Mouse (Mus musculus) lung, embryonic 14.5 days (tissue): Measurements from ENCODE around the gene 4930451I11Rik. TPM values are rescaled to one million over a fixed set of nuclear protein-coding genes. Genes with fewer than 3 reads are reported as not detected.

Experiments
- ATAC-seq: fragments of 200-750 bp; cut with Nextera tagmentation; 2 replicates; pipeline ENCODE4 v1.8.0; 2017; ENCODE audit warnings: mild to moderate bottlenecking, moderate TSS enrichment, moderate library complexity; ENCODE audit not compliant: insufficient read depth
- DNase-seq: peaks from one replicate; pipeline ENCODE4 v3.0.0-alpha.2; 2015
- H3K27ac ChIP-seq: fragments of 300-500 bp; sonication (generic); 2 replicates; pipeline ENCODE4 v1.5.1; 2014; ENCODE audit warnings: low read depth, mild to moderate bottlenecking, moderate library complexity
- H3K27me3 ChIP-seq: fragments of 300-500 bp; sonication (generic); 2 replicates; pipeline ENCODE4 v1.6.1; 2014; ENCODE audit warnings: low read length, control low read depth; ENCODE audit not compliant: insufficient read depth
- H3K36me3 ChIP-seq: fragments of 300-500 bp; sonication (generic); 2 replicates; pipeline ENCODE4 v1.6.1; 2014; ENCODE audit warnings: control low read depth; ENCODE audit not compliant: insufficient read depth
- H3K4me1 ChIP-seq: fragments of 300-500 bp; sonication (generic); 2 replicates; pipeline ENCODE4 v1.6.1; 2014; ENCODE audit warnings: antibody characterized with exemption, control low read depth; ENCODE audit not compliant: insufficient read depth
- H3K4me2 ChIP-seq: fragments of 300-500 bp; sonication (generic); 2 replicates; pipeline ENCODE4 v1.6.1; 2014; ENCODE audit warnings: mild to moderate bottlenecking
- H3K4me3 ChIP-seq: fragments of 300-500 bp; sonication (generic); 2 replicates; pipeline ENCODE4 v1.5.1; 2014; ENCODE audit warnings: low read depth, low read length
- H3K9ac ChIP-seq: fragments of 300-500 bp; sonication (generic); 2 replicates; pipeline ENCODE4 v1.6.1; 2014
- H3K9me3 ChIP-seq: fragments of 300-500 bp; sonication (generic); 2 replicates; pipeline ENCODE4 v1.6.1; 2016; ENCODE audit warnings: low read depth, low read length, control low read depth
- CTCF ChIP-seq: IDR thresholded peaks from 2 replicates; pipeline ENCODE4 v1.5.1; 2016; ENCODE audit warnings: antibody characterized with exemption, low read depth
- WGBS: fragments of 180-500 bp; shearing (Covaris S2); extraction: QIAGEN DNeasy Blood & Tissue Kit; methylation state at CpG from one replicate; pipeline ENCODE4 v1.1.7; 2014; 5-methylcytosine and 5-hydroxymethylcytosine counted together
- polyA plus RNA-seq: library from polyadenylated mRNA; unstranded; fragments of >200 nt; fragmentation: Nextera tagmentation; extraction: Ambion mirVana; gene quantifications from 2 replicates; pipeline ENCODE4 v1.2.1, GENCODE M21; 2014

Gene 4930451I11Rik
- polyA plus RNA-seq, 1 experiment from 2014 or later = not detected

DNA sequence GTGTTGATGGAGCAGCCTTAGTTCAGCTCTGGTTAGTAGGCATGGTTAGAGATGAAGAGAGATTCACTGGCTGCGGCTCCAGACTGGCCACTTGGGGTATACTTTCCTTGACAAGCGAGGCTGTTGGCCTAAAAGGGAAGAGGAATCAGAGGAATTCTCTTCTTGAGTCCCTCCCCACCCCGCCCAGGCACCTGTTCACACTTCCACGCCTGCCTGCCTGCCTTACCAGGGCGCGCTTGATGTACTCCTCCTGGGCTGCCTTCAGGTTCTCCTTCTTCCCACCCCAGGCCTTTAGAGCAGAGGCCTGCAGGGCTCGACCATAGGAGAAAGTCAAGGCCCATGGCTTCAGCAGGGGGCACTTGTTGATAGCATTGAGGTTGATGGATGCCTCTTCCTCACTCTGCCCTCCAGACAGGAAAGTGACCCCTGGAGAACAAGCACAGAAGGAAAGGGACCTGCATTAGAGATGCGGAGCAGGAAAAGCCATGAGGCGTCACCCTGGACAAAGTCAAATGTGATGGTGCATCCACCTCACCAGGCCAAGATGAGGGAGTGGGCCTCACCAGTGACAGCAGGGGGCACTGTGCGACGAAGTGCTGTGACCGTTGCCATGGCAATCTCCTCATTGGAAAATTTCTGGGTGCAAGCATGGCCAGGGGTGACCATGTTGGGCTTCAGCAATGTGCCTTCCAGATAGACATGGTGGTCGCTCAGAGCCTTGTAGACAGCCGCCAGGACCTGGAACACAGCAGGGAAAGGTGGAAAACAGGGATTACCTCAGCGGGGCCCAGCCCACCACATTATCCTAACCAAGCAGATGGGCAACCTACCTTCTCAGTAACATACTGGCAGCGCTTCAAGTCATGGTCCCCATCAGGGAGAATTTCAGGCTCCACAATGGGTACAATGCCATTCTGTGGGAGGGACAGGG lies 35.8 kb downstream of the 4930451I11Rik start:
- H3K27me3 ChIP-seq = no peaks in the 10 kb centered on the region
- no peak overlapping the region for H3K9ac ChIP-seq
- peaks cover 39% of the 10 kb centered on the region for H3K36me3 ChIP-seq
- H3K9me3 ChIP-seq = no peaks in the 10 kb centered on the region
- no peak overlapping the region for H3K4me3 ChIP-seq
- H3K27ac ChIP-seq = no peak overlapping the region
- peak; percentile 25 for TF ChIP-seq CTCF
- H3K4me1 ChIP-seq = peaks cover 9% of the 10 kb centered on the region
- WGBS = 78% methylated on average over 16 of the region's 16 CpGs
- DNase-seq (no peak), ATAC-seq (no peak)
- H3K4me2 ChIP-seq = no peak overlapping the region

DNA sequence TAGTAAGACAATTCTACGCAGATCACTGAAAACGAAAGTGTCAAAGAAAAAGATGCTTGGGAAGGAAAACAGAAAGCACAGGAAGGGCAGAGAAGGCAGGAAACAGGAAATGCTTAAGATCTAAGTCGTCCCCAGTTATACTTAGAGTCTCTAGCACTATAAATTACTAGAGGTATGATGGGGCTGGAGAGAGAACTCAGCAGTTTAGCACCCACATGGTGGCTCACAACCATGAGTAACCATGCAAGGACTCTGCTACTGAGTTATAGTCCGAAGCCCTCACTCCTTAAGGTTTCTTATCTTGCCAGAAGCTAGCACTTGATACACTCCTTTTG lies 37.2 kb downstream of the 4930451I11Rik start:
- no peak for ATAC-seq
- peaks cover 51% of the 10 kb centered on the region for H3K36me3 ChIP-seq
- no peak overlapping the region for H3K27ac ChIP-seq
- no peak for DNase-seq
- H3K4me2 ChIP-seq = no peak overlapping the region
- peaks cover 9% of the 10 kb centered on the region for H3K4me1 ChIP-seq
- H3K4me3 ChIP-seq = no peak overlapping the region
- H3K9me3 ChIP-seq = no peaks in the 10 kb centered on the region
- no peak overlapping the region for H3K9ac ChIP-seq
- 65% methylated on average over 4 of the region's 4 CpGs for WGBS
- no peaks in the 10 kb centered on the region for H3K27me3 ChIP-seq
- no peak for TF ChIP-seq CTCF

DNA sequence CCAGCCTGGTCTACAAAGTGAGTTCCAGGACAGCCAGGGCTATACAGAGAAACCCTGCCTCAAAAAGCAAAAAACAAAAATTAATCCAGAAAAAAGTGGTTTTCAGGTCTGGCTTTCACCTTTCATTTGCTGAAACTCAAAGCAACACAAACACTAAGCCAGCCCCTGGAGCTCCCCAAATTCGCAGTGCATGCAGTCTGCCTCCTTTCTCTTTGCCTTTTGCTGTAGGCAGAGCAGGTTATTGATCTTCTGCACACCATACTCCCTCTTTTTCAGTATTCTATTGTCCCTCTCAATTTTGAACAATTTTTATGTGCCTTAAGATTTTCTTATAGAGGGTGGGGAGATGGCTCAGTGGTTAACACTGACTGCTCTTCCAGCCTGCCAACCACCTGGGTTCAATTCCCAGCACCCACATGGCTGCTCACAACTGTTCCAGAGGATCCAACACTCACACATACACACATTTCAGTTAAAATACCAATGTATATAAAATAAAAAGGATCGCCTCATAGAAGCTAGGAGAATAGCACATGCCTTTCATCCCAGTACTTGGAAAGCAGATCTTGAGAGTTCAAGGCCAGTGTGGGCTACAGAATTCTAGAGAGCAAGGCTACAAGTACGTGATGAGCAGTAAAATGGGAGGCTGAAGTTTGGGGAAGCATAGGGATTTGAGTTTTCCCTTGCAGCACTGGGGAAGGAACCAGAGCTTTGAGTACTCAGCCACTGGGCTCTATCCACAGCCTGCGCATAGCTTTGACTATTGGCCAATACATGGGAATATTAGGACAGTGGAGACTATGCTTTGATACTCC lies 37.8 kb downstream of the 4930451I11Rik start:
- peaks cover 57% of the 10 kb centered on the region for H3K36me3 ChIP-seq
- H3K9ac ChIP-seq = no peak overlapping the region
- no peak for TF ChIP-seq CTCF
- WGBS = 77% methylated on average over 4 of the region's 4 CpGs
- H3K9me3 ChIP-seq = no peaks in the 10 kb centered on the region
- H3K27me3 ChIP-seq = no peaks in the 10 kb centered on the region
- DNase-seq (no peak), ATAC-seq (no peak)
- 0 out of 2 replicates have a peak overlapping the region, but pooled peaks have one; percentile 3 for H3K27ac ChIP-seq
- H3K4me1 ChIP-seq = peaks cover 9% of the 10 kb centered on the region
- no peak overlapping the region; the same call in 1 of the 2 replicates for H3K4me3 ChIP-seq
- no peak overlapping the region for H3K4me2 ChIP-seq

DNA sequence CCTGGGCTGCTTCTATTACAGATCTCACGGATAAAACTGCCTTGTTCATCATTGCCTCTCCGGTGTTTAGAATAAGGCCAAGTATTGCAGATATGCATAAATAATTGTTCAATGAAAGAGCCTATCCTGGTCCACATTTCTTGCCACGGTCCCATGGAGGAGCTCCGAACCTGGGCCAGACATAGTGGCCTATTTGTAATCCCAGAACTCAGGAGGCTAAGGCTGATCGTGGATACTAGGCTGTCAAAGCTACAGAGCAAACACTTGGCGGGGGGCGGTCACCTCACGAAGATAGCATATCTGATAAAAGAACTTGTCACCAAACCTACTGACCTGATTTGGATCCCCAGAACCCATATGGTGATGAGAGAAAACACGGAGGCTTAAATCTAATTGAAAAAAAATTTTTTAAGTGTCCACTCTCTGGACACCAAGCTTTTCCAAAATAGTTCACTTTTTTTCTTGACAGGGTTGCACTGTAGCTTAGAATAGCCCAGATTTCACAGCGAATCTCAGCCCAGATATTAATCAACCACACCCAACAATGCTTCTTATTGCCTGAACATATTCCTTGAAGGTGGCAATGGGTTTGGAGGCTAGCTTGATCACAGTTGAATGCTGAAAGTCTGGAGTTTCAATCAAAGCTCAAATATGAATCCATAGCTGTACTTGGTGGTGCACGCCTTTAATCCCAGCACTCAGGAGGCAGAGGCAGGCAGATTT lies 38.6 kb downstream of the 4930451I11Rik start:
- ATAC-seq = peak; percentile 21
- Histone ChIP-seq H3K4me2 (peak overlapping the region; percentile 85), H3K4me1 (peaks cover 9% of the 10 kb centered on the region), H3K9ac (peak overlapping the region; percentile 83), H3K36me3 (peaks cover 63% of the 10 kb centered on the region), H3K9me3 (no peaks in the 10 kb centered on the region), H3K27me3 (no peaks in the 10 kb centered on the region), H3K4me3 (peak overlapping the region; percentile 78), H3K27ac (peak overlapping the region; percentile 98)
- WGBS = 16% methylated on average over 11 of the region's 11 CpGs
- no peak for DNase-seq
- no peak for TF ChIP-seq CTCF

DNA sequence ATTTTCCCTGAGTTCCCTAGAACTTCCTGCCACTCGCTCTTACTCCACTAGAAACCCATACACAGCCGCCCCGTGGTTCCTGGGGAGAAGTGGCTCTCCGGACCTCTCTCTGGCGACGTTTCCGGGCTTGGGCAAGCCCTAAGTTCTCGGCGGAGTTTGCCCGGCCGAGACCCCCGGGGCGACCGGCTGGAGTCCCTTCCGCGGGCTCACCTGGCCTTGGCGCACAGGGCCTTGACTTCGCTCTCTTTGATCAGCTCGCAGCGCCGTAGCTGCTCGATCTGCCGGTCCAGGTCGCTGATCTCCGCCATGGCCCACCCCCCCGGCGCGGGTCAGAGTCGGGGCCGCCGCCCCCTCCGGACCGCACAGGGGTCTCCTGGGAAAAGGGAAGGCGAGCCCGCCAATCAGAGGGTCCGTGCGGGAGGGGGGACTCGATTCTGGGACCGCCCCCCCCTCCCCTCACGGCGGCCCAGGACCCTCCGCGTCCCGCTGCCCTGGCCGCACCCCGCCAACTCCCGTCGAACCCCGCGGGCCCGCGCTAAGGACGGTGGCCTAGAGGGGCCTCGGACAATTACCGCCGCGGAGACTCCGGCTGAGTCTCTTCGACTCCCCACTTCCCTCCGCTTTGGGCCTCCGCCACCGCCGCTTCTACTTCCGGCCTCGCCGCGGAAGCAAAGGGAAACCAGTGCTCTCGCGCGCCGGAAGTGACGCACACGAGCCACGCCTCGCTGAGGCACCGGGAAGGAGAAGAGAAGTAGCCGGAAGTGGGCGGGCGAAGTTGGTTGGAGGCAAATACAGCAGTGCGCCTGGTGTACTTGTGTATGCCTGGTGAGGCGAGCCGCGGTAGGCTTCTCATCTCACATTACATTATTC lies 39.4 kb downstream of the 4930451I11Rik start, which contains the start of gene Ppp4c:
Ppp4c (minus strand) TSS at position 646 of the 870 bp plus-strand sequence.
- peaks cover 63% of the 10 kb centered on the region for H3K36me3 ChIP-seq
- H3K4me2 ChIP-seq = peak within 1 kb of the TSS; percentile 85
- peaks cover 4% of the 10 kb centered on the region; the same call in 1 of the 2 replicates for H3K4me1 ChIP-seq
- no peak for TF ChIP-seq CTCF
- peak within 1 kb of the TSS; percentile 98 for H3K27ac ChIP-seq
- H3K4me3 ChIP-seq = peak within 1 kb of the TSS; percentile 78
- DNase-seq (peak; percentile 100), ATAC-seq (peak; percentile 95)
- under 1% methylated on average over 75 of the region's 83 CpGs for WGBS
- H3K9me3 ChIP-seq = no peaks in the 10 kb centered on the region
- H3K9ac ChIP-seq = peak within 1 kb of the TSS; percentile 83
- H3K27me3 ChIP-seq = no peaks in the 10 kb centered on the region

DNA sequence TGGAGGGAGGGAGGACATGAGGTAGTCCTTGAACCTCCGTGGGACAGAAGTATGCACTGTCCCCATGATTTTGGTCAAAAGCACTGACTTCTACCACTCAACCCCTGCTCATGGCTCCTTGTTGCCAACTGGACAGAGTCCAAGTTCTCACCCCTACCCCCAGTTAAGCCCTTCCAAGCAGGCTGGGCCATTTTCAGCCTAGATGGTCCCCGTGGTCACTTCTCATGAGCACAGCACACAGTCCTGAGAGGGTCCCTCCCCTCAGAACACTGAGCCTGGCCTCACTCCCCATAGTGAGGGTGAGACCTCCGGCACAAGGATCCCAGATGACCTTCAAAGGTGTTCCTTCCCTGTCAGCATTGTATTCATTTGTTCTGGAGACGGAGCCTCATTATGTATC lies 42.3 kb downstream of the 4930451I11Rik start:
- H3K9ac ChIP-seq = no peak overlapping the region
- H3K27ac ChIP-seq = no peak overlapping the region
- DNase-seq (no peak), ATAC-seq (no peak)
- H3K4me1 ChIP-seq = 0 out of 2 replicates have a peak, but pooled peaks cover 4% of the 10 kb centered on the region
- 90% methylated on average over 4 of the region's 4 CpGs for WGBS
- no peaks in the 10 kb centered on the region for H3K27me3 ChIP-seq
- H3K36me3 ChIP-seq = peaks cover 63% of the 10 kb centered on the region
- TF ChIP-seq CTCF = no peak
- no peak overlapping the region for H3K4me3 ChIP-seq
- no peaks in the 10 kb centered on the region for H3K9me3 ChIP-seq
- H3K4me2 ChIP-seq = no peak overlapping the region
